Comparison of ENCODE assay signal across 24 mouse cellular contexts in the genomic region with DNA sequence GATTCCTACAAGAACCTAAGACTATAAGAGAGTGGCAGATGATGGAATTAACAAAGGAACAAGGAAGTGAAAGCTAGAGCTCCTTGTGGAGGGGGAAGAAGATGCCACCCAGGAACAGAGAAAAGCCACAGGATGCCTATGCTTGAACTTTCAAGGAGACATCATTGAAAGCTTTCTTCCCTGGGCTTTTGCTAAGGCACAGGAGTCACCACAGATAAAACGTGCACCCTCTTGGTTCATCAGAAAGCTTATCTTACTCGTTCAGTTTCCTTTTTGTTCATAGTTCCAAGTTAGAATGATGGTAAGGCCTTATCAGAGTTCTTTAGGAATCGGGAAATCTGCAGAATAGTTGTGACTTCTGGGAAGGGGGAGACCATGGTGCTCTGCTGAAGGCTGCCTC.
A peak's percentile ranks its signal among the peaks of the same experiment; 100 is the strongest.
DNase-seq lines count a peak whose midpoint lies in the region; ATAC-seq and TF ChIP-seq lines count a peak whose summit lies in the region.
"Had no signal": no experiment of that assay in that cellular context is flagged by ENCODE, and none has a peak within 500 bp of the region (broad histone marks: within the 10 kb centered on the region; RNA-seq: fewer than 3 reads in every experiment).

No protein-coding gene starts in this region.

- no peaks in the 10 kb centered on the region for H3K9me3 ChIP-seq in hindbrain, embryonic 12.5 days (replicated peaks)
- H3K9me3 ChIP-seq: embryonic facial prominence, embryonic 12.5 days; embryonic facial prominence, embryonic 15.5 days; forebrain, embryonic 12.5 days; forebrain, embryonic 15.5 days; heart, embryonic 10.5 days; heart, embryonic 13.5 days; hindbrain, embryonic 15.5 days had no signal

- H3K27me3 ChIP-seq in myocyte (ENCODE audit: control insufficient read depth, insufficient read depth, insufficient read length) = no peaks in the 10 kb centered on the region
- peaks cover 11% of the 10 kb centered on the region for H3K27me3 ChIP-seq in hindbrain, embryonic 12.5 days
- H3K27me3 ChIP-seq: embryonic facial prominence, embryonic 12.5 days; forebrain, embryonic 15.5 days; heart, embryonic 13.5 days had no signal

- TF ChIP-seq POLR2A in myocyte (IDR thresholded peaks at IDR 0.05; ENCODE audit: insufficient read length, low read depth) = no peak

- peak; percentile 45; the same call in 1 of the 2 replicates for ATAC-seq in common myeloid progenitor, adult 5-6 weeks (replicated peaks; ENCODE audit: low read depth, poor library complexity, severe bottlenecking)
- ATAC-seq in megakaryocyte, adult 5-6 weeks (ENCODE audit: poor library complexity, severe bottlenecking) = peak; percentile 52
- no peak for ATAC-seq in cerebellum, adult (ENCODE audit: insufficient number of reproducible peaks, low FRiP score, low TSS enrichment)
- no peak for ATAC-seq in hindbrain, embryonic 12.5 days (ENCODE audit: low FRiP score)
- ATAC-seq: forebrain, embryonic 15.5 days had no signal

- 89% methylated on average over 3 of the region's 3 CpGs for WGBS in hindbrain, embryonic 12.5 days

- no peak for DNase-seq in retina, postnatal 1 day
- DNase-seq: adrenal gland, adult 2 months; adrenal gland, postnatal 14 days; cerebellum, adult 11-12 months; cerebellum, adult 8-10 months; cerebellum, postnatal 10 days; cerebellum, postnatal 36 days; gastrocnemius, postnatal 25 days; heart, adult 2 months; heart, postnatal 14 days; heart, postnatal 4 days had no signal

- H3K4me3 ChIP-seq in myocyte = no peak overlapping the region
- no peak overlapping the region for H3K4me3 ChIP-seq in hindbrain, embryonic 12.5 days
- H3K4me3 ChIP-seq: embryonic facial prominence, embryonic 12.5 days; embryonic facial prominence, embryonic 15.5 days; erythroblast, embryonic 14.5 days; forebrain, embryonic 12.5 days; forebrain, embryonic 15.5 days; heart, adult 2 months; heart, embryonic 10.5 days; heart, embryonic 13.5 days; hindbrain, embryonic 15.5 days had no signal

- no peaks in the 10 kb centered on the region for H3K4me1 ChIP-seq in hindbrain, embryonic 12.5 days
- H3K4me1 ChIP-seq: embryonic facial prominence, embryonic 12.5 days; embryonic facial prominence, embryonic 15.5 days; forebrain, embryonic 12.5 days; forebrain, embryonic 15.5 days; heart, embryonic 10.5 days; heart, embryonic 13.5 days; hindbrain, embryonic 15.5 days had no signal

- H3K4me2 ChIP-seq in myocyte (ENCODE audit: low read depth) = peak overlapping the region; percentile 62
- H3K4me2 ChIP-seq in hindbrain, embryonic 12.5 days (replicated peaks) = no peak overlapping the region
- H3K4me2 ChIP-seq: embryonic facial prominence, embryonic 12.5 days; embryonic facial prominence, embryonic 15.5 days; forebrain, embryonic 12.5 days; forebrain, embryonic 15.5 days; heart, embryonic 13.5 days; hindbrain, embryonic 15.5 days had no signal

- H3ac ChIP-seq in myocyte (ENCODE audit: control insufficient read depth, insufficient read length) = no peak overlapping the region

- no peak overlapping the region for H3K27ac ChIP-seq in hindbrain, embryonic 12.5 days
- H3K27ac ChIP-seq: embryonic facial prominence, embryonic 12.5 days; embryonic facial prominence, embryonic 15.5 days; forebrain, embryonic 12.5 days; forebrain, embryonic 15.5 days; heart, adult 2 months; heart, embryonic 10.5 days; heart, embryonic 13.5 days; hindbrain, embryonic 15.5 days had no signal

- no peak overlapping the region for H3K9ac ChIP-seq in hindbrain, embryonic 12.5 days
- H3K9ac ChIP-seq: embryonic facial prominence, embryonic 12.5 days; embryonic facial prominence, embryonic 15.5 days; forebrain, embryonic 12.5 days; forebrain, embryonic 15.5 days; heart, embryonic 13.5 days; hindbrain, embryonic 15.5 days had no signal

- no peaks in the 10 kb centered on the region for H3K36me3 ChIP-seq in myocyte (ENCODE audit: control insufficient read depth, insufficient read depth)
- H3K36me3 ChIP-seq in hindbrain, embryonic 12.5 days = no peaks in the 10 kb centered on the region
- H3K36me3 ChIP-seq: embryonic facial prominence, embryonic 12.5 days; embryonic facial prominence, embryonic 15.5 days; forebrain, embryonic 12.5 days; forebrain, embryonic 15.5 days; heart, embryonic 10.5 days; heart, embryonic 13.5 days; hindbrain, embryonic 15.5 days had no signal

- H3K79me2 ChIP-seq in myocyte (ENCODE audit: control insufficient read depth, insufficient read depth) = peaks cover 7% of the 10 kb centered on the region

TF ChIP-seq in myocyte, 11 proteins besides CTCF, POLR2A, EP300 and RAD21:
- TF ChIP-seq MYOG (IDR thresholded peaks at IDR 0.05; ENCODE audit: control insufficient read depth in 1 of 3, insufficient read depth in 1 of 3, insufficient read length in 2 of 3, low read depth in 2 of 3) = no peak
- no peak for TF ChIP-seq MYOD1 (IDR thresholded peaks at IDR 0.05; ENCODE audit: control insufficient read depth in 1 of 3, insufficient read length in 2 of 3, low read depth in 2 of 3)
- TF ChIP-seq SRF (IDR thresholded peaks at IDR 0.05; ENCODE audit: control insufficient read depth, insufficient read length, low read depth) = no peak
- TF ChIP-seq POLR2AphosphoS2 (IDR thresholded peaks at IDR 0.05; ENCODE audit: insufficient read length, low read depth) = no peak
- TF ChIP-seq REST (IDR thresholded peaks at IDR 0.05; ENCODE audit: insufficient read depth, insufficient read length) = no peak

Comparison
In these comparisons a context has a peak if more than half of its experiments do, and no peak if none do; other contexts are left out.
1. ATAC-seq: peak in common myeloid progenitor, adult 5-6 weeks (single experiment) and megakaryocyte, adult 5-6 weeks (single experiment); none in cerebellum, adult (single experiment) and hindbrain, embryonic 12.5 days (single experiment).